Mouse (Mus musculus): Measurements from ENCODE around the gene Rnf224.

GRCm38 (mm10) chr2:25237522-25237921, 935 bp upstream of the Rnf224 start:
- TF ChIP-seq CTCF (IDR thresholded peaks at IDR 0.05; ENCODE audit: low read depth) (no peak), EP300 (optimal IDR thresholded peaks at IDR 0.05) (no peak)

Data from stomach, postnatal 0 days (tissue).